Mouse (Mus musculus) lung, embryonic 14.5 days (tissue): ENCODE measurements at regions not wholly inside any gene's neighbourhood (a gene's known extent, or its start where the extent isn't known, plus 50 kb on each side); places are given as distances from the start of the nearest gene placed in this dataset.

ENCODE experiments used
- ATAC-seq: fragments of 200-750 bp; cut with Nextera tagmentation; 2 replicates; pipeline ENCODE4 v1.8.0; 2017; ENCODE audit warnings: mild to moderate bottlenecking, moderate TSS enrichment, moderate library complexity; ENCODE audit not compliant: insufficient read depth
- DNase-seq: peaks from one replicate; pipeline ENCODE4 v3.0.0-alpha.2; 2015
- H3K27ac ChIP-seq: fragments of 300-500 bp; sonication (generic); 2 replicates; pipeline ENCODE4 v1.5.1; 2014; ENCODE audit warnings: low read depth, mild to moderate bottlenecking, moderate library complexity
- H3K27me3 ChIP-seq: fragments of 300-500 bp; sonication (generic); 2 replicates; pipeline ENCODE4 v1.6.1; 2014; ENCODE audit warnings: low read length, control low read depth; ENCODE audit not compliant: insufficient read depth
- H3K36me3 ChIP-seq: fragments of 300-500 bp; sonication (generic); 2 replicates; pipeline ENCODE4 v1.6.1; 2014; ENCODE audit warnings: control low read depth; ENCODE audit not compliant: insufficient read depth
- H3K4me1 ChIP-seq: fragments of 300-500 bp; sonication (generic); 2 replicates; pipeline ENCODE4 v1.6.1; 2014; ENCODE audit warnings: antibody characterized with exemption, control low read depth; ENCODE audit not compliant: insufficient read depth
- H3K4me2 ChIP-seq: fragments of 300-500 bp; sonication (generic); 2 replicates; pipeline ENCODE4 v1.6.1; 2014; ENCODE audit warnings: mild to moderate bottlenecking
- H3K4me3 ChIP-seq: fragments of 300-500 bp; sonication (generic); 2 replicates; pipeline ENCODE4 v1.5.1; 2014; ENCODE audit warnings: low read depth, low read length
- H3K9ac ChIP-seq: fragments of 300-500 bp; sonication (generic); 2 replicates; pipeline ENCODE4 v1.6.1; 2014
- H3K9me3 ChIP-seq: fragments of 300-500 bp; sonication (generic); 2 replicates; pipeline ENCODE4 v1.6.1; 2016; ENCODE audit warnings: low read depth, low read length, control low read depth
- CTCF ChIP-seq: IDR thresholded peaks from 2 replicates; pipeline ENCODE4 v1.5.1; 2016; ENCODE audit warnings: antibody characterized with exemption, low read depth
- WGBS: fragments of 180-500 bp; shearing (Covaris S2); extraction: QIAGEN DNeasy Blood & Tissue Kit; methylation state at CpG from one replicate; pipeline ENCODE4 v1.1.7; 2014; 5-methylcytosine and 5-hydroxymethylcytosine counted together

DNA sequence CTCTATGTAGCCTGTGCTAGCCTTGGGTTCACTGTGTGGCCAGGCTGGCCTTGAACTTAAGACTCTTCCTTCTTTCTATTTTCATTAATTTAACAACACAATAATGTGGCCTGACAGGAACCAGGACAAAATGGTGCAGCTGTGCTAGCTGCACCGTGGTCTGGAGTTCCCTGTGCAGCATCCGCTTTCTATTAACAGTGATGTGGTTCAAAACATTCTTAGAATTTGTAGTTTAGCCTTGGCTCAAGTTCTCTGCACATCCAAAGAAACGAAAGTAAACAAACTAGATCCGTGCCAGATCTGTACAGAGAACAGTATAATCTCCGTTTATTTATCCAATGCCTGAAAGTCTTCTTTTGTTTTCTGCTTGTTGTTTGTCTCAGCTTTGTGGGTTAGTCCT lies 88.5 kb downstream of the Irx1 start:
- Histone ChIP-seq H3K9me3 (no peaks in the 10 kb centered on the region), H3K27ac (no peak overlapping the region), H3K9ac (no peak overlapping the region), H3K4me1 (no peaks in the 10 kb centered on the region), H3K27me3 (no peaks in the 10 kb centered on the region), H3K36me3 (no peaks in the 10 kb centered on the region), H3K4me2 (no peak overlapping the region), H3K4me3 (no peak overlapping the region)
- no peak for TF ChIP-seq CTCF
- ATAC-seq (no peak), DNase-seq (no peak)
- WGBS, result 53% methylated on average over 5 of the region's 5 CpGs

DNA sequence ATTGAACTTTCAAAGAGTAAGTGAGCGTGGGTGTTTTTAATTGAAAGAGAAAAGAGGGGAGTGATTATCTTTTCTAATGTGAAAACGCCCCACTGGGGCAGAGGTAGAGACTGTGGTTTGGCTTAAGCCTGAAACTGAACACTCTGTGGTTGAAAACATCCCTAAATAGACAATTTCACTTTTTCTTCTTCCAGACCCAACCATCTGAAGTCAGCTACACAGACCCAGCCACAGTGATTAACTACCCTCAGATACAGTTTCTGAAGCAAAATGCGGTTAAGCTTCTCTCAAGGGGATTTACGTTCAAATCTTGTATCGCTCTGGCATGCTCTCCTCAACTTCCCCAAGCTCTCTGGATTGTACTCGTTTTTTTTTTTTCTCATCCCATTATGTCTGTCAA lies 94.8 kb downstream of the Irx1 start:
- H3K9ac ChIP-seq, result no peak overlapping the region
- WGBS, result 74% methylated on average over 6 of the region's 6 CpGs
- H3K9me3 ChIP-seq, result no peaks in the 10 kb centered on the region
- H3K36me3 ChIP-seq, result no peaks in the 10 kb centered on the region
- no peak for ATAC-seq
- H3K4me1 ChIP-seq, result no peaks in the 10 kb centered on the region
- H3K4me3 ChIP-seq, result no peak overlapping the region
- no peak overlapping the region for H3K27ac ChIP-seq
- no peak overlapping the region for H3K4me2 ChIP-seq
- no peaks in the 10 kb centered on the region for H3K27me3 ChIP-seq
- no peak for DNase-seq
- TF ChIP-seq CTCF, result no peak

DNA sequence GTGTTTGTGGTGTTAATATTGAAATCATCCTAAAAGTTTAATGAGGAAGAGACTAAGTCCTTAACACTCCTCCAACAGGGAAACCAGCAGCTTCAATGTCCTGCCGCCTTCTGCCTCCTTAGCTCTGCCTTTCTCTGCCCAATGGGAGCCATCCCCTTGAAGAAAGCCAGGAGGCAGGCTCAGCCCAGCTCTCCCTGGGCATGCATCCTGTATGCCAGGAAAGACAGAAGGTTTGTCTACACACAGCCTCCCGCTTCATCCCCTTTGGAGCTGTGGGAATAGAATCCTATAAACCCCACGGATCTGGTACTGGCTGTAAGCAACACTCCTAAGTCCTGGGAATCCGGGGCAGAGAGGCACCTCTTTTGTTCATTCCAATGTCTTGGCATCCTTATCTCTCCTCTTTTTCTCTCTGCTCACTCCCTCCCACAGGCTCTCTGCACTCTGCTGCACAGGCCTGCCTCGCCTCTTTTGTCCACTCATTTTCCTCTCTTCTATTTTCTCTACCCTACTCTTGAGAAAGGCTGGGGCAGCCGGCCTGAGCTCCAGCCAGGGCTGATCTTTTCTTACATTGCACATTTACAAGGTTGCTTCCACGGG lies 110.0 kb downstream of the Irx1 start:
- Histone ChIP-seq H3K4me1 (no peaks in the 10 kb centered on the region), H3K4me2 (no peak overlapping the region), H3K9ac (no peak overlapping the region), H3K4me3 (no peak overlapping the region), H3K9me3 (no peaks in the 10 kb centered on the region), H3K36me3 (no peaks in the 10 kb centered on the region), H3K27ac (no peak overlapping the region), H3K27me3 (no peaks in the 10 kb centered on the region)
- TF ChIP-seq CTCF, result no peak
- ATAC-seq (no peak), DNase-seq (no peak)
- WGBS, result 66% methylated on average over 7 of the region's 7 CpGs

DNA sequence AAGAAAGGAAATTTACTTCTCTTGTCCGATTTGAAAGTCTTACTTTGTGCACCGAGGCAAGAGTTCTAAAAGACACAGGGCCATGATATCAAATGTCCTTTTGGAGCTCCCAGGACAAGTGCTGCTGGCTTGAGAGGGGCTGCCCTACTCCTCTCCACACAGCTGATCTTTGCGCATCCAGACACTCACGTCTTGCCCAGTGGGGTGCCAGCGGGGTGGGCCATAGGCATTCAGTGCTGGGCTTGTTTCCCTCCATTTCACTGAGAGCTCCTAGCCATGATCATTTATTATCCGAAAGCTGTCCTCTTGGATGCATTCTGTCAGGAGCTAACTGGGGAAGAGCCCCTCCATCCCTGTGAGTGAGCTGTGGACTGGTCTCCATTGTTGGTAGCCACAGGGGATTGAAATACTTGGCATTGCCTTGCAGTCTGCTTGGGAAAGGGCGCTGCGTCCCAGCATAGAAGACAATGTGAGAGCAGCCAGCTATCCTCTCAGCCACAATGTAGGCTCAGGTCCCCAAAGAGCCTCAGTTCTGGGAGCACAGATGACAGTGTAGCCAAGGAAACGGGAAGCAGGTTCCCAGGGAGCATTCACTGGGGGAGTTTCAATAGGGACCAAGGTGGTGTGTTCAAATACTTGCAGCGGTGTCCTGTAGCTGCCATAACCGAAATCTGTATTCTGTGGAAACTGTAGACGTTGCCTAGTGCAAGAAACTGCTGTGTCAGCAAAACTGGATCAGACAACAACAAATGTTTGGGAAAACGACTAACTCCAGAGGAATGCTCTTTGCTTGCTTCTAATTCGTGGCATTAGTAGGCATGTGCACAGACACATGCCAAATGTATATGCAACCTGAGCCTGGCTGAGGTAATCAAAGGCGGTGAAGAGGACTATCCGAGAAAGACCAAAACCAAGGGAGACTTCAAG lies 159.2 kb downstream of the Irx1 start:
- WGBS, result 70% methylated on average over 16 of the region's 16 CpGs
- Histone ChIP-seq H3K9ac (no peak overlapping the region), H3K9me3 (no peaks in the 10 kb centered on the region), H3K27ac (no peak overlapping the region), H3K4me3 (no peak overlapping the region), H3K36me3 (no peaks in the 10 kb centered on the region), H3K27me3 (no peaks in the 10 kb centered on the region), H3K4me2 (no peak overlapping the region), H3K4me1 (no peaks in the 10 kb centered on the region)
- no peak for TF ChIP-seq CTCF
- DNase-seq (no peak), ATAC-seq (no peak)

DNA sequence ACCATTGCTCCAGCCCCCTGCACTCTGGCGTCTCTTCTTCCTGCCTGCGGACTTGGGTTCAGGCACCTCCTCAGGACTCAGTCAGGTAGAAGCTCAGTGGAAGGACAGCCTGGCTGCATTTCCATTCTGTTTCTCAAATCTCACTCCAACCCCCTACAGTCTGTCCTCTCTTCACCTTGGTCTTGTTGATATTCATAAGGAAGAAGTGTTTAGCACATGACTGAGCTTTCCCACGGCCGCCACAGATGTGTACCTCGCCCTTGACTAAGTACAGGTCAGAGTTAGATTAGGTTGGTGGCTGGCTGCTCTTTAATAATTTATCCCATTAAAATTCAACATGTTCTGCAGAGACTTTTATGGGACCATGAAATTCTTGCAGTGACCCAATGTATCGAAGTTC lies 165.2 kb downstream of the Irx1 start:
- H3K9me3 ChIP-seq, result no peaks in the 10 kb centered on the region
- H3K4me1 ChIP-seq, result no peaks in the 10 kb centered on the region
- no peak overlapping the region for H3K4me2 ChIP-seq
- H3K9ac ChIP-seq, result no peak overlapping the region
- H3K27me3 ChIP-seq, result no peaks in the 10 kb centered on the region
- TF ChIP-seq CTCF, result no peak
- DNase-seq (no peak), ATAC-seq (no peak)
- H3K4me3 ChIP-seq, result no peak overlapping the region
- H3K27ac ChIP-seq, result no peak overlapping the region
- 78% methylated on average over 6 of the region's 6 CpGs for WGBS
- no peaks in the 10 kb centered on the region for H3K36me3 ChIP-seq

DNA sequence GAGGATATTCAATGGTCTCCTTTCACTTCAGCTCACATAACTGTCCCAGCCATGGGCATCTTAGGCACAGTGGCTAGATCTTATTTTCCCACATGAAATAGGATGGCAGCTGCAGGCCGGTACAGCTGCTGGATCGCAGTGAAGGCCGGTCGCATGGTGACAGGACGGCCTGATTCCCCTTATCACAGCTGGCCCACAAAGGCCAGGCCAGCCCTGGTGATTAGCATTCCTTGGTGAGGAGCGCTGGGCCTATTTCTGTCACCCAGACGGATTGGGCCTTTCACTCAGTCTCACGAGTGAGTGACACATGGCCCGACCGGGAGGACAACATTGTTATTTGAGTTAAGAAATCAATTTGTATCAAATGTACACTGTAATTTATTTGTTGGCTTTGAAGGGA lies 178.8 kb downstream of the Irx1 start:
- H3K27me3 ChIP-seq, result no peaks in the 10 kb centered on the region
- no peak for TF ChIP-seq CTCF
- H3K9me3 ChIP-seq, result no peaks in the 10 kb centered on the region
- H3K4me2 ChIP-seq, result no peak overlapping the region
- no peaks in the 10 kb centered on the region for H3K4me1 ChIP-seq
- no peak overlapping the region for H3K9ac ChIP-seq
- H3K4me3 ChIP-seq, result no peak overlapping the region
- no peak for ATAC-seq
- 21% methylated on average over 10 of the region's 10 CpGs for WGBS
- no peak overlapping the region for H3K27ac ChIP-seq
- DNase-seq, result no peak
- no peaks in the 10 kb centered on the region for H3K36me3 ChIP-seq
